Mouse (Mus musculus): ENCODE measurements at regions not wholly inside any gene's neighbourhood (a gene's known extent, or its start where the extent isn't known, plus 50 kb on each side); places are given as distances from the start of the nearest gene placed in this dataset.

GRCm38 (mm10) chr11:66605998-66606397 lies 80.2 kb upstream of the Shisa6 start:
- DNase-seq (ENCODE audit: low spot score in 2 of 2) = no peak

GRCm38 (mm10) chr11:66606646-66607045 lies 80.9 kb upstream of the Shisa6 start:
- no peak for DNase-seq (ENCODE audit: low spot score in 2 of 2)

- no peak for DNase-seq (ENCODE audit: low spot score in 2 of 2)
Measured at GRCm38 (mm10) chr11:66609733-66610132, 84.0 kb upstream of the Shisa6 start.

GRCm38 (mm10) chr11:66613150-66613549 lies 87.4 kb upstream of the Shisa6 start:
- peak; percentile 9 to 20 for DNase-seq (ENCODE audit: low spot score in 2 of 2)

- peak in 1 of 2 experiments; percentile 34 for DNase-seq (ENCODE audit: low spot score in 2 of 2)
Measured at GRCm38 (mm10) chr11:66625491-66625890, 99.7 kb upstream of the Shisa6 start.

GRCm38 (mm10) chr11:66656810-66657209 lies 131.0 kb upstream of the Shisa6 start:
- DNase-seq (ENCODE audit: low spot score in 2 of 2) = no peak

GRCm38 (mm10) chr11:66674581-66674980 lies 148.8 kb upstream of the Shisa6 start:
- peak; percentile 58 to 78 for DNase-seq (ENCODE audit: low spot score in 2 of 2)

GRCm38 (mm10) chr11:66680057-66680621 lies 154.4 kb upstream of the Shisa6 start:
- peak in 1 of 2 experiments; percentile 10 for DNase-seq (ENCODE audit: low spot score in 2 of 2)

- DNase-seq (ENCODE audit: low spot score in 2 of 2) = no peak
Measured at GRCm38 (mm10) chr11:66681892-66682291, 156.1 kb upstream of the Shisa6 start.

- no peak for DNase-seq (ENCODE audit: low spot score in 2 of 2)
Measured at GRCm38 (mm10) chr11:66684181-66684580, 158.4 kb upstream of the Shisa6 start.

- no peak for DNase-seq (ENCODE audit: low spot score in 2 of 2)
Measured at GRCm38 (mm10) chr11:66694651-66695266, 169.0 kb upstream of the Shisa6 start.

- no peak for DNase-seq (ENCODE audit: low spot score in 2 of 2)
Measured at GRCm38 (mm10) chr11:66696791-66697190, 171.0 kb upstream of the Shisa6 start.

- no peak for DNase-seq (ENCODE audit: low spot score in 2 of 2)
Measured at GRCm38 (mm10) chr11:66745479-66745878, 166.3 kb upstream of the Pirt start.

- DNase-seq (ENCODE audit: low spot score in 2 of 2) = no peak
Measured at GRCm38 (mm10) chr11:66789997-66790396, 121.8 kb upstream of the Pirt start.

GRCm38 (mm10) chr11:66806887-66807286 lies 104.9 kb upstream of the Pirt start:
- no peak for DNase-seq (ENCODE audit: low spot score in 2 of 2)

- peak in 1 of 2 experiments; percentile 5 for DNase-seq (ENCODE audit: low spot score in 2 of 2)
Measured at GRCm38 (mm10) chr11:66813310-66813709, 98.5 kb upstream of the Pirt start.

- no peak for DNase-seq (ENCODE audit: low spot score in 2 of 2)
Measured at GRCm38 (mm10) chr11:66813731-66814130, 98.0 kb upstream of the Pirt start.

GRCm38 (mm10) chr11:66835864-66836263 lies 75.9 kb upstream of the Pirt start:
- DNase-seq (ENCODE audit: low spot score in 2 of 2) = no peak

- no peak for DNase-seq (ENCODE audit: low spot score in 2 of 2)
Measured at GRCm38 (mm10) chr11:66836633-66837380, 75.0 kb upstream of the Pirt start.

- DNase-seq (ENCODE audit: low spot score in 2 of 2) = peak in 1 of 2 experiments; percentile 16
Measured at GRCm38 (mm10) chr11:66845238-66845637, 66.5 kb upstream of the Pirt start.

GRCm38 (mm10) chr11:66846043-66846775 lies 65.6 kb upstream of the Pirt start:
- peak; percentile 6 to 45 for DNase-seq (ENCODE audit: low spot score in 2 of 2)
